Mouse (Mus musculus): ENCODE data around the gene Vill. TPM values are rescaled to one million over a fixed set of nuclear protein-coding genes. Genes with fewer than 3 reads are reported as not detected.

Vill gene
- polyA plus RNA-seq, 1 experiment, result 7.9 TPM

DNA sequence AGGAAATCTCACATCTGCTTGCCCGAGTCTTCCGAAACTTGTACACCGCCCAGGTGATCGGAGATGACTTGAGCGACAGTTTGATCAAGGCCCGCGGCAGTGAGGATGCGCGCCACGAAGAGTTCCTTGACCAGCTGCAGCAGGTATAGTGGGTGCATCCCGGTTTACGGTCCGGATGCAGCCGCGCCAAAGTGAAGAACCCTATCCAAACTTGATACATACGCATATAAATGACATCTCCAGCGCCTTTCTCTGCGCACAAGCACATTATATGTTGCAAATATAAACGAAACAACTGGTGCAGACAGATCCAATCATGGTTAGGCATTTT lies 50.2 kb downstream of the Vill start:
- Histone ChIP-seq H3K27ac (ENCODE audit: control insufficient read depth, insufficient read depth, low read length) (no peak overlapping the region), H3K36me3 (ENCODE audit: control insufficient read depth, insufficient read depth, low read length) (no peaks in the 10 kb centered on the region), H3K4me1 (replicated peaks; ENCODE audit: control insufficient read depth, insufficient read depth, low read length) (peaks cover 19% of the 10 kb centered on the region), H3K4me3 (ENCODE audit: control insufficient read depth, insufficient read depth, low read length) (peak overlapping the region; percentile 68), H3K27me3 (ENCODE audit: control insufficient read depth, insufficient read depth, low read length) (no peaks in the 10 kb centered on the region)
- WGBS, result 2% methylated on average over 19 of the region's 19 CpGs
- no peak for DNase-seq
- no peak for TF ChIP-seq CTCF (IDR thresholded peaks at IDR 0.05; ENCODE audit: borderline replicate concordance, control insufficient read depth, extremely low read depth, insufficient read depth, low read length, poor library complexity)
- TF ChIP-seq POLR2A (IDR thresholded peaks at IDR 0.05; ENCODE audit: control insufficient read depth, extremely low read depth, insufficient read depth, low read length, poor library complexity), result no peak

DNA sequence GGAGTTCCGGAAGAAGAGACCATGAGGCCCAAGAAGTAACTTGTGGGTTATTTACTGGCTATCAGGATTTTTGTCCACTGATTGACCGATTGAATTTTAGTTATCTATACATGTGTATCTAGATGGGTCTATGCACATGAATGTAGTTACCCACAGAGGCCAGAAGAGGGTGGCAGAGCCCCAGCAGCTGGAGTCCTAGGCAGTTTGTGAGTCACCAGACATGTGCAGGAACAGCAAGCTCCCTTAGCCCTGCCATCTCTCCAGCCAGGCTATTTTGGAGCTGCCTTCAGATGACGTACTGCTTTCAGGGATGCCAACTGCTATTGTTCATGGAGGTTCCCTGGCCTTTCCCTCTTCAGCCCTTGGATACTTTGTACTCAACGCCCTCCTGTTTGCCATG lies 55.0 kb downstream of the Vill start:
- no peak for TF ChIP-seq POLR2A (IDR thresholded peaks at IDR 0.05; ENCODE audit: control insufficient read depth, extremely low read depth, insufficient read depth, low read length, poor library complexity)
- TF ChIP-seq CTCF (IDR thresholded peaks at IDR 0.05; ENCODE audit: borderline replicate concordance, control insufficient read depth, extremely low read depth, insufficient read depth, low read length, poor library complexity), result no peak
- DNase-seq, result peak; percentile 14
- H3K27me3 ChIP-seq (ENCODE audit: control insufficient read depth, insufficient read depth, low read length), result no peaks in the 10 kb centered on the region
- no peak overlapping the region for H3K4me3 ChIP-seq (ENCODE audit: control insufficient read depth, insufficient read depth, low read length)
- H3K36me3 ChIP-seq (ENCODE audit: control insufficient read depth, insufficient read depth, low read length), result no peaks in the 10 kb centered on the region
- WGBS, result 92% methylated on average over 4 of the region's 4 CpGs
- no peak overlapping the region for H3K27ac ChIP-seq (ENCODE audit: control insufficient read depth, insufficient read depth, low read length)
- H3K4me1 ChIP-seq (replicated peaks; ENCODE audit: control insufficient read depth, insufficient read depth, low read length), result peaks cover 6% of the 10 kb centered on the region

DNA sequence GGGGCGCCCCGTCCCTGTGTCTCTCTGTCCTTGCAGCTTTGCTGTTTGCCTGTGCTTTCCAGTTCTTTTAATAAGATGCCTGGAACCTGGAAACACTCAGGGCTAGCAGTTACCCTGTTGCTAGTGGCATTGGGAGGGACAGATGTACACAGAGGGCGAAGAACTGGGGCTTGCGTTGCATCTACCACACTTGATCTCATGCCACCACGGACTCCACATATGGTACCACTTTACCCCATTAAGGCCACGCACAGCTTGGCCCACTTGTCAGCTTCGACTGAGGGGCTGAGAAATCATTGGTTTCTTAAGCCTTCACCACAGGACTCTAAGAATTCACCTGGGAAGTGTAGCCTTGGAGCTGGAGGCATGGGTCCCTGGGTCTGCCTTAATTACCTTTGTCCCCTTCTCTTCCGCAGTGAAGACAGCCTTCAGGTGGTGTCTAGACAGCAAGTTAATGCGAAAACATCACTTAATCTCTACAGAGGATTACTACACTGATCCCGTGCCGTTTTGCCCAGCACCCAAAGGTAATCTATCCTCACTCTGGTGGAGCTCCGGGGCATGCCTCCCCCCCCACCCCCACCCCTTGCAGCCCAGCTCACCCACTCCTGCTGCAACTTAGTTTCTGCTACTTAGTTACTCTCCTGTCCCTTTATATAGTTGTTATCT lies 57.2 kb downstream of the Vill start:
- DNase-seq, result no peak
- no peak for TF ChIP-seq POLR2A (IDR thresholded peaks at IDR 0.05; ENCODE audit: control insufficient read depth, extremely low read depth, insufficient read depth, low read length, poor library complexity)
- no peak for TF ChIP-seq CTCF (IDR thresholded peaks at IDR 0.05; ENCODE audit: borderline replicate concordance, control insufficient read depth, extremely low read depth, insufficient read depth, low read length, poor library complexity)
- H3K4me1 ChIP-seq (replicated peaks; ENCODE audit: control insufficient read depth, insufficient read depth, low read length), result no peaks in the 10 kb centered on the region
- no peak overlapping the region for H3K27ac ChIP-seq (ENCODE audit: control insufficient read depth, insufficient read depth, low read length)
- no peaks in the 10 kb centered on the region for H3K27me3 ChIP-seq (ENCODE audit: control insufficient read depth, insufficient read depth, low read length)
- H3K4me3 ChIP-seq (ENCODE audit: control insufficient read depth, insufficient read depth, low read length), result no peak overlapping the region
- H3K36me3 ChIP-seq (ENCODE audit: control insufficient read depth, insufficient read depth, low read length), result no peaks in the 10 kb centered on the region
- WGBS, result 82% methylated on average over 12 of the region's 12 CpGs

DNA sequence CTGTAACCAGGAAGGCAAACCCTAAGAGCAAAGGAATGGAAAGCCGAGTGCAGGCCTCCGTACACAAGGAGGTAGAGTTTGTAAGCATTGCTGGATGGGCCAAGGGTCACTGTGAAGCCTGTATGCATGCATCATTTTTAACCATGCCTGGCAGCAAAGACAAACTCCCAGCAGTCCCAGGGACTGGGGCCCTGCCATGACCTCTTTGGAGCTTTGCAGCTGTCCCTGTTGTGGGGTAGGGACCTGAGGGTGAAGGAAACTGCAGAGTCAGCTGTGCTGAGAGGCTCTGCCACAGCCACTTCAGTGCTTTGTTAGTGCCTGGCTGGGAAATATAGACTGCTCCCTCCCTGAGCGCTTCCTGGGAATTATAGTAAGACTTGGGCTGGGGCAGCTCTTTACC lies 58.1 kb downstream of the Vill start:
- H3K27me3 ChIP-seq (ENCODE audit: control insufficient read depth, insufficient read depth, low read length), result no peaks in the 10 kb centered on the region
- no peak for DNase-seq
- H3K4me3 ChIP-seq (ENCODE audit: control insufficient read depth, insufficient read depth, low read length), result no peak overlapping the region
- no peaks in the 10 kb centered on the region for H3K4me1 ChIP-seq (replicated peaks; ENCODE audit: control insufficient read depth, insufficient read depth, low read length)
- TF ChIP-seq POLR2A (IDR thresholded peaks at IDR 0.05; ENCODE audit: control insufficient read depth, extremely low read depth, insufficient read depth, low read length, poor library complexity), result no peak
- TF ChIP-seq CTCF (IDR thresholded peaks at IDR 0.05; ENCODE audit: borderline replicate concordance, control insufficient read depth, extremely low read depth, insufficient read depth, low read length, poor library complexity), result no peak
- WGBS, result 89% methylated on average over 3 of the region's 3 CpGs
- no peak overlapping the region for H3K27ac ChIP-seq (ENCODE audit: control insufficient read depth, insufficient read depth, low read length)
- no peaks in the 10 kb centered on the region for H3K36me3 ChIP-seq (ENCODE audit: control insufficient read depth, insufficient read depth, low read length)

DNA sequence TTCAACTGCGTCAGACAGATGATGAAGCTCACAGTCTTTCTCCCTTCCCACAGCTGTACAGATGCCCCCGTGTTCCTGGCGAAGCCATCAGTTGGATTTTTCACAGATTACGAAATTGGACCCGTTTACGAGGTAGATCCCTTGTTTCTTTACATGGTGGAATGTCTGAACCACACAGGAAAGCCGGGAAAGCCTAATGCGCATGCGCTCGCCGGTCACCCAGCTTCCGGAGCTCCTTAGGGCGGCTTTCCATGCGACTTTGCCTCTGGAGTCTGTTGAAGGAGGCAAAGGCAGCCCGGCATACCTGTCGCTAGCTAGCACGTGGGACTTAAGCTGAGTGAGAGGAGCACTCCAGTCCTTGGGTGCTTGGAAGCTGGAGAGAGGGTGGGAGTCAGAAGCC lies 62.3 kb downstream of the Vill start:
- no peak for DNase-seq
- Histone ChIP-seq H3K4me1 (replicated peaks; ENCODE audit: control insufficient read depth, insufficient read depth, low read length) (no peaks in the 10 kb centered on the region), H3K4me3 (ENCODE audit: control insufficient read depth, insufficient read depth, low read length) (no peak overlapping the region), H3K27me3 (ENCODE audit: control insufficient read depth, insufficient read depth, low read length) (no peaks in the 10 kb centered on the region), H3K27ac (ENCODE audit: control insufficient read depth, insufficient read depth, low read length) (no peak overlapping the region), H3K36me3 (ENCODE audit: control insufficient read depth, insufficient read depth, low read length) (no peaks in the 10 kb centered on the region)
- TF ChIP-seq POLR2A (IDR thresholded peaks at IDR 0.05; ENCODE audit: control insufficient read depth, extremely low read depth, insufficient read depth, low read length, poor library complexity), result no peak
- no peak for TF ChIP-seq CTCF (IDR thresholded peaks at IDR 0.05; ENCODE audit: borderline replicate concordance, control insufficient read depth, extremely low read depth, insufficient read depth, low read length, poor library complexity)
- WGBS, result 92% methylated on average over 17 of the region's 17 CpGs

DNA sequence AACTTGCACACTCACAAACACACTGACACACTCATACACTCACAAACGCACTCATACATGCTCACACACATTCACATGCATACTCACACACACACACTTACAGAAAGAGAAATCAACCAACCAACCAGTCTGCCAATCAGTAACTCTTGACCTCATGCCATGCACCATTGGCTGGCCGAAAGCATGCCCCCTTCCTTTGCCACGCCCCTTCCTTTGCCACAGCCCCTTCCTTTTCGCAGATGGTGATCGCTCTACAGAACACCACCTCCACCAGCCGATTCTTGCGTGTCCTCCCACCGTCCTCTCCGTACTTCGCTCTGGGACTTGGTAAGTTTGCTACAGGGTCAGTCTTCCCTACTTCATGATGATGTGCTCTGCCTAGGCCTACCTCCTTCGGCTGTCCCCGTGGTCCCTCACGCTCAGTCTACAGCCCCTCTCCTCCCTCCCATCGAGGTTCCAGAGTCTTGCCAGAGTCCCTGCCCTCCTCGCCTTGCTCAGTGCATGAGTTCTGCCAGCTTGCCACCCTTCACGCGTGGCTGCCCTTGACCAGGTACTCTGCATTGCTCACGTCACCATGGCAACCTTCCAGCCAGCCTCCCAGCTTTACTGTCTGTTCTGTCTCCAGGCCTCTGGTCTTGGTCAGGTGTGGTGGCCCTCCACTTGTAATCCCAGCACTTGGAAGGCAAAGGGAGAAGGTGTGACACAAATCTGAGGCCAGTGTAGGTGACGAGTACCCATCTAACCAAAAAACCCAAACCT lies 67.0 kb downstream of the Vill start:
- DNase-seq, result no peak
- Histone ChIP-seq H3K36me3 (ENCODE audit: control insufficient read depth, insufficient read depth, low read length) (no peaks in the 10 kb centered on the region), H3K4me1 (replicated peaks; ENCODE audit: control insufficient read depth, insufficient read depth, low read length) (no peaks in the 10 kb centered on the region), H3K27ac (ENCODE audit: control insufficient read depth, insufficient read depth, low read length) (no peak overlapping the region), H3K27me3 (ENCODE audit: control insufficient read depth, insufficient read depth, low read length) (no peaks in the 10 kb centered on the region), H3K4me3 (ENCODE audit: control insufficient read depth, insufficient read depth, low read length) (no peak overlapping the region)
- WGBS, result 91% methylated on average over 19 of the region's 19 CpGs
- TF ChIP-seq CTCF (IDR thresholded peaks at IDR 0.05; ENCODE audit: borderline replicate concordance, control insufficient read depth, extremely low read depth, insufficient read depth, low read length, poor library complexity) (no peak), POLR2A (IDR thresholded peaks at IDR 0.05; ENCODE audit: control insufficient read depth, extremely low read depth, insufficient read depth, low read length, poor library complexity) (no peak)

Measured in thymus, adult 2 months (tissue).